Mouse (Mus musculus): ENCODE results near the gene Olfr982.

Gene Olfr982

DNA sequence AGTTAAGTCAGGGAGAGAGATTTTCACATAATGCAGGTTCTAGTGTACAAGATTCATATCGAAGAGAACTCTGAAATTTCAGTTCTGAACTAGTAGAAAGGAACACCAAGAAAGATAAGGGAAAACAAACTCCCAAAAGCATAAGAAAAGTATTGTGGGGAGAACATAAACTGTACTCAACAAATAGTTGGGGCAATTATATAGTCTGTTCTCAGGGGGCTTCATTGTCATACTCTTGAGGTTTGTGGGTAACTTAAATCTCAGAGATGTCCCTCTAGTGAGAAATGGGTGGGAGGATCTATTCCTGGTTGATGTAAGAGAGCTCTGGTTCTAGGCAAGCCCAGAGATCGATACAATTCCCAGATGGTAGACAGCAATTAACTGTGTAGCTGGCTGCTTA lies at the start of gene Olfr982:
Gene Olfr982 (plus strand): TSS at position 301 of the 400 bp plus-strand sequence.
- no peak for DNase-seq

DNA sequence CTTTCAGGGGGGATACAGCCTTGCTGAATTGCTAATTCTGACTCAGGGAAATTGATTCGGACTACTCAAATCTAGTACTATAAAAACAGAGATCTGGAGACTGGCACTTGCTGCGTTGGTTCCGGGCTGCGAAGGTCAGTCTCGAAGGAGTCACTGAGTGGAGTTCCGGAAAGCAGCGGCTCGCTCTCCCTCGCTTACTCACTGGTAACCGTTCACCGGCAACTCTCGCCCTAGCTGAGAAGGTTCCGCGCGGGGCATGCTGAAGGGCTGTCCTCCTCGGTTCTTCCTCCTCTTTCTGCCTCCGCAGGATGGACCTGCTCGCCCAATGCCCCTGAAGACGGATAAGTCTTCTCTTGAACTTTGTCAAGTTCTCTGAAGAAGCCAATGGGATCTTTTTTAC lies 23.5 kb upstream of the Olfr982 start:
- DNase-seq = no peak

DNA sequence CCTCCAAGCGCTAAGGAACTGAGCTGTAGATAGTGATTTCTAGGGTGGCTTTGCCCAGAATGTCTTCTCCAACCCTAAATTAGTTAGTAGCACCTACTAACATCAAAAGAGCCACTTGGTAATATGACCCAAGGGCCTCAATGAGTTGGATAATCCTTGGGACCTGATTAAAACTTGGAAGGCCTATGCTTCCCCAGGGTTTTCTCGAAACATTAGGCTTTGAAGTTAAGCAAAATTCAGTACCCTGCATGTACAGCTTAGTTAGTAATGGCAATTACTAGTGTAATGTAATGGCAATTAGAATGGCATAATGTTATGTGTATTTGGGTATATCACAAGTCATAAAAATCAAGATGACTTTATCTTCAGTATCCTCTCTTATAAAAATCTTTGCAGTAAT lies 19.9 kb downstream of the Olfr982 start, which contains the start of gene Olfr983:
Gene Olfr983 (minus strand): TSS at position 101 of the 400 bp plus-strand sequence.
- DNase-seq = no peak

DNA sequence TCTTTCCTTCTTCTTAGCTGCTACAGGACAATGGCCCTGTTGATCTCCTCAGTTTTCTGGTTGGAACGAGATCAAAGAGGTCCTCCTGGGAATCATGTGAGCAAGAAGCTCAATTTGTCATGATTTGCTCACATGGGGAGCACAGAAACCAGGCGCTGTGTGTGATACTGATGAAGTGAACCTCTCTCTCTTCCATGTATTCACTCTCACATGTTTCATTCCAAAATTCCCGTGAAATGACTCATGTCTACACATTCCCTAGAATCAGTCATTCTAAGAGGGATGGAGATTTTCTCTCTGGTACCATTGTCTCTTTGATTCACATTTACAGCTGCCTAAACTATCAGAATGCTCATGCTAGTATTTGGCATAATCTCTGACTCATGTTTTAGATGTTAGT lies 21.1 kb downstream of the Olfr982 start:
- no peak for DNase-seq

DNA sequence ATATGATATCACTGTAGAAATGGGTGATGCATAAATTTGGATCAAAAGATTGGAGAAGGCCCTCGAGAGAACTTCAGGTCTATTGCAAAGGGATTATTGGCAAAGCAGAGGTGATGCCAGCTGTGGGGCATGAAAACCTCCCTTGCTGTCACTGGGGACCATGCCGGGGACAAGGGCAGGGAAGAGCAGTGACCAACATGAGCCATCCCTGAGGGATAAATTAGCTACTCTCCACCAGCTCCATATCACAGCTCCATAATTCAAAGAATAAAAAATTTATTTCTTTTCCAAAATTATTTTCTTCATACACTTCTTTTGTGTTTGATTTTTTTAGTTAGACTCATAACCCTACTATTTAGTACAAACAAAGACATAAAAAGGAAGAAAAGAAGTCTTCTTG lies 40.5 kb downstream of the Olfr982 start, which contains the start of gene Olfr984:
Gene Olfr984 (minus strand): TSS at position 101 of the 400 bp plus-strand sequence.
- DNase-seq = no peak

DNA sequence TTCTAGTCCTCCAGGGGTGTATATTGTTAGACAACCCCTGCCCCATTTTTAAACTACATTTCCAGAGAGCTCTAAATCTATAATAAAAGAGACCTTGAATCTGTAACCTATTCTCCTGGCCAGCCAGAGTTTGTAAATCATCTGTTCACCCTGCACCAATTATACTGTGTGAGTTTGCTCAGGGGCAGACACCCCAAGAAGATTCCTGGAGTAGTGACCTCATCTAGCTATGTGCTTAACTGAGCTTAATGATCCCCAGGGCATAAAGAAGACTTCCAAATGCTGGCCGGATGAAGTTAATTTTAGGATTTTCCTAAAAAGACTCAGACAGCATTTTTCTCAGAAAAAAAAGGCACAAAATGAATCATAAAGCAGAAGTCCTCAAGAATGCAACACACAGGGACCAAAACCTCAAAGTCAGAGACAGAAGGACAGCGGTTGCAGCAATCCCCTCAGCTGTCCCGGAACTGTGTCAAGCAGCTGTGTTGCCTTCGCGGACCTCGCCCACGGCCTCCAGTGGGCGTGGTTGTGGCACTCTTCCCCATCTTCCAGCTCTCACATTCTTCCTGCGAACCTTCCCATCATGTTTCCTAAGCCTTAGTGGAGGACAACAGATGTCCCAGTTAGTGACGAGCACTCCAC lies 43.1 kb downstream of the Olfr982 start:
- no peak for DNase-seq

DNA sequence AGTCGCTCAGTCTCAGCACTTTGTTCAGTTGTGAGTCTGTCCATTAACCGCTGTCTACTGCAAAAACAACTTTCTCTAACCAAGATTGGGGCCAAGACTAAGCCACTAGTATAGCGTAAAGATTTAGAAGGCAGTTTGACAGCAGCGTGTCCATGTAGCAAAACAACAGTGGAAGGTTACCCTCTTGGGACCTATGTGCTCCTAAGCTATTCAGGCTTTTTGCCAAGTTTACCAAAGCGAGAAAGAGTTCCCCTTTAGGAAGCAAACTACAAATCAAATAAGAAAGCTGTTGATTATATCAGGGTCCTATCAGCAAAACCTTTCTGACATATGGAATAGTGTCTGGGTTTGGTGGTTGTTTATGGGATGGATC lies 43.6 kb downstream of the Olfr982 start:
- DNase-seq = no peak

Data from thymus, adult 18-20 months (tissue).